Mouse (Mus musculus): Measurements from ENCODE around the gene Pcsk2.

GRCm38 (mm10) chr2:143501760-143502159, 44.2 kb upstream of the Pcsk2 start:
- TF ChIP-seq CTCF (IDR thresholded peaks at IDR 0.05; ENCODE audit: extremely low read depth, insufficient read length, insufficient replicate concordance, low read depth, low read length) (no peak), POLR2A (IDR thresholded peaks at IDR 0.05; ENCODE audit: low read depth, low read length) (no peak)

Data from small intestine, adult 2 months (tissue).